Mouse (Mus musculus) stomach, embryonic 14.5 days (tissue): ENCODE results near the gene Rpl12. TPM values are rescaled to one million over a fixed set of nuclear protein-coding genes. Genes with fewer than 3 reads are reported as not detected.

Experiments
- ATAC-seq: fragments of 200-750 bp; cut with Nextera tagmentation; 2 replicates; pipeline ENCODE4 v1.8.0; 2017; ENCODE audit warnings: low read depth, moderate TSS enrichment; ENCODE audit not compliant: insufficient number of reproducible peaks, insufficient read depth, low FRiP score
- H3K27ac ChIP-seq: fragments of 300-500 bp; sonication (generic); 2 replicates; pipeline ENCODE4 v1.5.1; 2014; ENCODE audit warnings: mild to moderate bottlenecking, low read length, moderate library complexity, mixed read lengths
- H3K27me3 ChIP-seq: fragments of 300-500 bp; sonication (generic); 2 replicates; pipeline ENCODE4 v1.6.1; 2014; ENCODE audit warnings: low read length, control low read depth, mixed read lengths; ENCODE audit not compliant: control insufficient read depth, insufficient read depth
- H3K36me3 ChIP-seq: fragments of 300-500 bp; sonication (generic); 2 replicates; pipeline ENCODE4 v1.6.1; 2014; ENCODE audit warnings: mild to moderate bottlenecking, control low read depth, low read length, moderate library complexity, mixed read lengths; ENCODE audit not compliant: control insufficient read depth, insufficient read depth
- H3K4me1 ChIP-seq: fragments of 300-500 bp; sonication (generic); 2 replicates; pipeline ENCODE4 v1.6.1; 2014; ENCODE audit warnings: low read length, control low read depth, mixed read lengths; ENCODE audit not compliant: control insufficient read depth, insufficient read depth
- H3K4me2 ChIP-seq: fragments of 300-500 bp; sonication (generic); replicated peaks from 2 replicates; pipeline ENCODE4 v1.6.1; 2014; ENCODE audit warnings: low read depth, low read length, control low read depth
- H3K4me3 ChIP-seq: fragments of 300-500 bp; sonication (generic); 2 replicates; pipeline ENCODE4 v1.5.1; 2014; ENCODE audit warnings: low read depth, low read length, control low read depth
- H3K9ac ChIP-seq: fragments of 300-500 bp; sonication (generic); replicated peaks from 2 replicates; pipeline ENCODE4 v1.6.1; 2014; ENCODE audit warnings: low read depth, mild to moderate bottlenecking, control low read depth, low read length, moderate library complexity, mixed read lengths
- H3K9me3 ChIP-seq: fragments of 300-500 bp; sonication (generic); 2 replicates; pipeline ENCODE4 v1.6.1; 2016; ENCODE audit warnings: low read depth, low read length, control low read depth; ENCODE audit not compliant: control insufficient read depth
- WGBS: fragments of 180-500 bp; shearing (Covaris S2); extraction: QIAGEN DNeasy Blood & Tissue Kit; methylation state at CpG from one replicate; pipeline ENCODE4 v1.1.7; 2014; 5-methylcytosine and 5-hydroxymethylcytosine counted together
- polyA plus RNA-seq: library from polyadenylated mRNA; unstranded; fragments of >200 nt; fragmentation: Nextera tagmentation; extraction: Ambion mirVana; gene quantifications from 2 replicates; pipeline ENCODE4 v1.2.1, GENCODE M21; 2014

Gene Rpl12
- polyA plus RNA-seq, 1 experiment from 2014 or later = 269 TPM

GRCm38 (mm10) chr2:32921801-32922380, 39.5 kb upstream of the Rpl12 start:
- Histone ChIP-seq H3K27me3 (no peaks in the 10 kb centered on the region), H3K4me1 (no peaks in the 10 kb centered on the region), H3K9ac (no peak overlapping the region), H3K9me3 (no peaks in the 10 kb centered on the region), H3K27ac (no peak overlapping the region), H3K4me2 (no peak overlapping the region), H3K4me3 (no peak overlapping the region), H3K36me3 (peaks cover 76% of the 10 kb centered on the region)
- WGBS = 88% methylated on average over 15 of the region's 15 CpGs
- ATAC-seq = no peak

GRCm38 (mm10) chr2:32922564-32922963, 38.8 kb upstream of the Rpl12 start:
- peaks cover 3% of the 10 kb centered on the region; the same call in 1 of the 2 replicates for H3K4me1 ChIP-seq
- no peak overlapping the region for H3K27ac ChIP-seq
- no peak overlapping the region for H3K4me2 ChIP-seq
- no peak for ATAC-seq
- H3K9ac ChIP-seq = no peak overlapping the region
- no peaks in the 10 kb centered on the region for H3K9me3 ChIP-seq
- 86% methylated on average over 13 of the region's 13 CpGs for WGBS
- H3K27me3 ChIP-seq = no peaks in the 10 kb centered on the region
- no peak overlapping the region for H3K4me3 ChIP-seq
- H3K36me3 ChIP-seq = peaks cover 75% of the 10 kb centered on the region

- Histone ChIP-seq H3K9ac (no peak overlapping the region), H3K4me1 (peaks cover 4% of the 10 kb centered on the region; the same call in 1 of the 2 replicates), H3K36me3 (peaks cover 65% of the 10 kb centered on the region), H3K27me3 (no peaks in the 10 kb centered on the region), H3K9me3 (no peaks in the 10 kb centered on the region), H3K4me2 (no peak overlapping the region), H3K4me3 (no peak overlapping the region), H3K27ac (no peak overlapping the region)
- 92% methylated on average over 24 of the region's 24 CpGs for WGBS
- ATAC-seq = no peak
Measured at GRCm38 (mm10) chr2:32923551-32924250, 37.7 kb upstream of the Rpl12 start.

- Histone ChIP-seq H3K4me3 (no peak overlapping the region), H3K9me3 (no peaks in the 10 kb centered on the region), H3K27me3 (no peaks in the 10 kb centered on the region), H3K27ac (no peak overlapping the region), H3K36me3 (peaks cover 58% of the 10 kb centered on the region), H3K9ac (no peak overlapping the region), H3K4me2 (no peak overlapping the region), H3K4me1 (peaks cover 4% of the 10 kb centered on the region; the same call in 1 of the 2 replicates)
- no peak for ATAC-seq
- 76% methylated on average over 10 of the region's 10 CpGs for WGBS
Measured at GRCm38 (mm10) chr2:32924306-32924844, 37.0 kb upstream of the Rpl12 start.

- H3K4me3 ChIP-seq = no peak overlapping the region
- H3K4me1 ChIP-seq = peaks cover 4% of the 10 kb centered on the region; the same call in 1 of the 2 replicates
- 84% methylated on average over 12 of the region's 12 CpGs for WGBS
- ATAC-seq = no peak
- no peak overlapping the region for H3K27ac ChIP-seq
- H3K36me3 ChIP-seq = peaks cover 39% of the 10 kb centered on the region
- no peak overlapping the region for H3K4me2 ChIP-seq
- no peaks in the 10 kb centered on the region for H3K9me3 ChIP-seq
- no peak overlapping the region for H3K9ac ChIP-seq
- no peaks in the 10 kb centered on the region for H3K27me3 ChIP-seq
Measured at GRCm38 (mm10) chr2:32926330-32927075, 34.9 kb upstream of the Rpl12 start.

- Histone ChIP-seq H3K4me1 (peaks cover 4% of the 10 kb centered on the region; the same call in 1 of the 2 replicates), H3K27me3 (no peaks in the 10 kb centered on the region), H3K9ac (no peak overlapping the region), H3K4me2 (no peak overlapping the region), H3K27ac (no peak overlapping the region), H3K36me3 (peaks cover 27% of the 10 kb centered on the region), H3K9me3 (no peaks in the 10 kb centered on the region), H3K4me3 (no peak overlapping the region)
- 61% methylated on average over 15 of the region's 15 CpGs for WGBS
- no peak for ATAC-seq
Measured at GRCm38 (mm10) chr2:32927624-32928234, 33.6 kb upstream of the Rpl12 start.

- Histone ChIP-seq H3K9ac (no peak overlapping the region), H3K4me2 (no peak overlapping the region), H3K27ac (no peak overlapping the region), H3K9me3 (no peaks in the 10 kb centered on the region), H3K36me3 (peaks cover 24% of the 10 kb centered on the region), H3K27me3 (no peaks in the 10 kb centered on the region), H3K4me1 (peaks cover 4% of the 10 kb centered on the region; the same call in 1 of the 2 replicates), H3K4me3 (no peak overlapping the region)
- ATAC-seq = peak; percentile 56; the same call in 1 of the 2 replicates
- WGBS = 31% methylated on average over 10 of the region's 10 CpGs
Measured at GRCm38 (mm10) chr2:32928235-32928946, 33.0 kb upstream of the Rpl12 start.
